8 mouse cellular contexts compared by ENCODE assay signal in genomic region chr10:126981746-126982145, GRCm38 (mm10). TPM values are rescaled to one million over a fixed set of nuclear protein-coding genes. Genes with fewer than 3 reads are reported as not detected.
DNase-seq lines count a peak whose midpoint lies in the region; ATAC-seq lines count a peak whose summit lies in the region.

No protein-coding gene starts in this region.

- no peaks in the 10 kb centered on the region for H3K27me3 ChIP-seq in heart, embryonic 13.5 days (replicated peaks)
- no peaks in the 10 kb centered on the region for H3K27me3 ChIP-seq in hindbrain, embryonic 10.5 days (ENCODE audit: insufficient read depth, poor library complexity, severe bottlenecking)

- DNase-seq in heart, postnatal 25 days (ENCODE audit: low spot score) = no peak
- DNase-seq in hindbrain, embryonic 10.5 days (ENCODE audit: low spot score) = no peak
- no peak for DNase-seq in right cerebral cortex, adult 18-20 months
- no peak for DNase-seq in embryo, embryonic 10.5 days (ENCODE audit: low spot score)
- DNase-seq in frontal cortex, postnatal 36 days (ENCODE audit: low spot score in 2 of 2) = no peak

- H3K4me3 ChIP-seq in heart, embryonic 13.5 days = peak overlapping the region; percentile 97
- peak overlapping the region; percentile 43 for H3K4me3 ChIP-seq in brown adipose tissue, adult 24 weeks (ENCODE audit: insufficient read depth, low read depth, low read length)
- H3K4me3 ChIP-seq in hindbrain, embryonic 10.5 days = peak overlapping the region; percentile 99

- ATAC-seq in heart, embryonic 13.5 days (ENCODE audit: extremely low read depth, insufficient number of reproducible peaks, low FRiP score, low TSS enrichment) = no peak
- ATAC-seq in megakaryocyte-erythroid progenitor cell, adult 5-6 weeks (replicated peaks; ENCODE audit: low FRiP score, low TSS enrichment, poor library complexity, severe bottlenecking) = peak; percentile 11

- peak overlapping the region; percentile 100 for H3K27ac ChIP-seq in heart, embryonic 13.5 days (replicated peaks)
- no peak overlapping the region for H3K27ac ChIP-seq in brown adipose tissue, adult 24 weeks (replicated peaks; ENCODE audit: low read depth, low read length)
- H3K27ac ChIP-seq in hindbrain, embryonic 10.5 days = no peak overlapping the region

- H3K36me3 ChIP-seq in heart, embryonic 13.5 days = no peaks in the 10 kb centered on the region
- peaks cover 13% of the 10 kb centered on the region; the same call in 1 of the 2 replicates for H3K36me3 ChIP-seq in hindbrain, embryonic 10.5 days

- H3K9me3 ChIP-seq in heart, embryonic 13.5 days = no peaks in the 10 kb centered on the region
- H3K9me3 ChIP-seq in hindbrain, embryonic 10.5 days = no peaks in the 10 kb centered on the region

- WGBS in heart, embryonic 13.5 days = 51% methylated on average over 3 of the region's 3 CpGs
- WGBS in hindbrain, embryonic 10.5 days = 70% methylated on average over 3 of the region's 3 CpGs

- intact Hi-C loops in heart, postnatal 25 days (cut with DNase I) = no loop called here

- peaks cover 73% of the 10 kb centered on the region for H3K4me1 ChIP-seq in heart, embryonic 13.5 days
- H3K4me1 ChIP-seq in brown adipose tissue, adult 24 weeks (ENCODE audit: control insufficient read depth, insufficient read depth, insufficient read length, low read length) = peaks cover 44% of the 10 kb centered on the region
- H3K4me1 ChIP-seq in hindbrain, embryonic 10.5 days (replicated peaks) = peaks cover 88% of the 10 kb centered on the region

- H3K4me2 ChIP-seq in heart, embryonic 13.5 days = peak overlapping the region; percentile 86

- H3K9ac ChIP-seq in heart, embryonic 13.5 days = peak overlapping the region; percentile 100

RNA-seq across cellular contexts. Expression of gene Ctdsp2, which starts 3.2 kb away (rescaled TPM):
- 37.1 and 39.6 TPM in 2 replicates for polyA plus RNA-seq in heart, embryonic 13.5 days (2015; fragmentation: Nextera tagmentation; extraction: Ambion mirVana)
- total RNA-seq in heart, postnatal 25 days (2021) = 100 to 1,000 TPM; 104 to 110 TPM
- polyA plus RNA-seq in brown adipose tissue, adult 24 weeks (2012; ENCODE audit: insufficient read depth, insufficient read length, missing spikeins) = 42.7 and 48.6 TPM in 2 replicates
- polyA plus RNA-seq in hindbrain, embryonic 10.5 days (2016; fragmentation: Nextera tagmentation; extraction: Ambion mirVana) = 33.5 and 36.5 TPM in 2 replicates
- total RNA-seq in megakaryocyte-erythroid progenitor cell, adult 5-6 weeks (2014; fragmentation: Nextera tagmentation) = 54.7 and 56.7 TPM in 2 replicates
- total RNA-seq in megakaryocyte-erythroid progenitor cell, adult 5-6 weeks (2017) = 18.3 and 24.7 TPM in 2 replicates

RNA-seq across cellular contexts. Expression of gene Avil, which starts 18.8 kb away (rescaled TPM):
- 0.17 and 0.21 TPM in 2 replicates for polyA plus RNA-seq in heart, embryonic 13.5 days (2015; fragmentation: Nextera tagmentation; extraction: Ambion mirVana)
- under 1 TPM; 0.14 to 0.39 TPM for total RNA-seq in heart, postnatal 25 days (2021)
- polyA plus RNA-seq in brown adipose tissue, adult 24 weeks (2012; ENCODE audit: insufficient read depth, insufficient read length, missing spikeins) = not detected in 2 replicates
- polyA plus RNA-seq in hindbrain, embryonic 10.5 days (2016; fragmentation: Nextera tagmentation; extraction: Ambion mirVana) = 0.63 and 1.6 TPM in 2 replicates
- not detected in 2 replicates for total RNA-seq in megakaryocyte-erythroid progenitor cell, adult 5-6 weeks (2014; fragmentation: Nextera tagmentation)
- total RNA-seq in megakaryocyte-erythroid progenitor cell, adult 5-6 weeks (2017) = 0.38 TPM in 1 of 2 replicates, not detected in the other

RNA-seq across cellular contexts. Expression of gene Tsfm, which starts 48.9 kb away (rescaled TPM):
- polyA plus RNA-seq in heart, embryonic 13.5 days (2015; fragmentation: Nextera tagmentation; extraction: Ambion mirVana) = 86.6 and 92.5 TPM in 2 replicates
- 10 to 100 TPM; 66.1 to 67.4 TPM for total RNA-seq in heart, postnatal 25 days (2021)
- 67.3 and 73.2 TPM in 2 replicates for polyA plus RNA-seq in brown adipose tissue, adult 24 weeks (2012; ENCODE audit: insufficient read depth, insufficient read length, missing spikeins)
- polyA plus RNA-seq in hindbrain, embryonic 10.5 days (2016; fragmentation: Nextera tagmentation; extraction: Ambion mirVana) = 91.4 and 97.4 TPM in 2 replicates
- total RNA-seq in megakaryocyte-erythroid progenitor cell, adult 5-6 weeks (2014; fragmentation: Nextera tagmentation) = 41.6 and 61.2 TPM in 2 replicates
- total RNA-seq in megakaryocyte-erythroid progenitor cell, adult 5-6 weeks (2017) = 55.5 and 63.3 TPM in 2 replicates

RNA-seq across cellular contexts. Expression of gene Mettl1, which starts 59.5 kb away (rescaled TPM):
- polyA plus RNA-seq in heart, embryonic 13.5 days (2015; fragmentation: Nextera tagmentation; extraction: Ambion mirVana) = 36.3 and 41.7 TPM in 2 replicates
- 1 to 10 TPM; 6.1 to 6.9 TPM for total RNA-seq in heart, postnatal 25 days (2021)
- 6.0 and 10.4 TPM in 2 replicates for polyA plus RNA-seq in brown adipose tissue, adult 24 weeks (2012; ENCODE audit: insufficient read depth, insufficient read length, missing spikeins)
- 39.2 and 51.0 TPM in 2 replicates for polyA plus RNA-seq in hindbrain, embryonic 10.5 days (2016; fragmentation: Nextera tagmentation; extraction: Ambion mirVana)
- 54.1 and 55.2 TPM in 2 replicates for total RNA-seq in megakaryocyte-erythroid progenitor cell, adult 5-6 weeks (2014; fragmentation: Nextera tagmentation)
- 24.6 and 25.3 TPM in 2 replicates for total RNA-seq in megakaryocyte-erythroid progenitor cell, adult 5-6 weeks (2017)

RNA-seq across cellular contexts. Expression of gene Eef1akmt3, which starts 59.6 kb away (rescaled TPM):
- 0.33 and 0.34 TPM in 2 replicates for polyA plus RNA-seq in heart, embryonic 13.5 days (2015; fragmentation: Nextera tagmentation; extraction: Ambion mirVana)
- total RNA-seq in heart, postnatal 25 days (2021) = under 1 TPM in 1 of 2 experiments, not detected in 1; 0.11 TPM
- not detected in 2 replicates for polyA plus RNA-seq in brown adipose tissue, adult 24 weeks (2012; ENCODE audit: insufficient read depth, insufficient read length, missing spikeins)
- polyA plus RNA-seq in hindbrain, embryonic 10.5 days (2016; fragmentation: Nextera tagmentation; extraction: Ambion mirVana) = 0.07 and 0.25 TPM in 2 replicates
- not detected in 2 replicates for total RNA-seq in megakaryocyte-erythroid progenitor cell, adult 5-6 weeks (2014; fragmentation: Nextera tagmentation)
- 0.38 TPM in 1 of 2 replicates, not detected in the other for total RNA-seq in megakaryocyte-erythroid progenitor cell, adult 5-6 weeks (2017)

Comparison
In these comparisons a context has a peak if more than half of its experiments do, and no peak if none do; other contexts are left out.
1. H3K4me3 ChIP-seq: peak in every context shown above with its lines; median percentile 99 in hindbrain, embryonic 10.5 days; 97 in heart, embryonic 13.5 days; 43 in brown adipose tissue, adult 24 weeks.